Mouse (Mus musculus): ENCODE measurements around the gene Rbm44.

The Rbm44 gene

DNA sequence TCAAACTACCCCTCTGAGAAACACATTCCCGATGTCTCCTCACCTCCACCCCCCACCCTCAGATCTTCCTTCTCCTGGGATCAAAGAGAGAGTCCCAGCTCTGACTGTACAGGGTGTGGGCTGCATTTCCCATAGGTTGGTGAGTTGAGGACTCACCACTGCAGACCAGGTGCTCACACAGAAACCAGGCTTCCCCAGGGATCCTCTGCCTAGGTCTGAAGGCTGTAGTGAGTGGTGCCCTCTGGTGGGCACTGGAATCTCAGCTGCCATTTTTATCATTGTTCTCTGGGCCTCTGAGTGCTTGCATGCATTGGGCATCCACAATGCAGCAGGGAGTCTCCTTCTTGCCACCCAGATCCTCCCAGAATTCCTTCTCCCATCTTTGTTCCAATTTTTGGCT is 66.2 kb downstream of the Rbm44 start:
- peak; percentile 56 to 64 for DNase-seq

DNA sequence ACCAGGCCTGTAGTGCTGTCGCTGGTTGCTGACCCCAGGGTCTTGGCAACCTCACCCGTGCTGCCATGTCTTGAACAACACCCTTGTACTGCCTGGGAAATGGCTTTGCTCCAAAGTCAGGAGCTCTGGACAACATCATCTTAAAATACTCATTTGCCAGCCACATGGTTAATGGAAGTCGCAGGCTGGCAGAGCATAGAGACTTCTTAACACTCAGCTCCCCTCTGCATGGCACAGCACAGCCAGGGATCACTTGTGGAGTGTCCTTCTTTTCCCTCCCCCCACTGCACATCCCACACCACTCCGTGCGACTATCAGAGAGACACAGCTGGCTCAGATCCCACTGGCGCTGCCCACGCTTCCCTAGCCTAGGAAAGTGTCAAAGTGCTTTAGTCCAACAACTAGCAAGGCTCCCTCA is 66.7 kb downstream of the Rbm44 start:
- peak in 1 of 2 experiments; percentile 11 for DNase-seq

- DNase-seq: no peak
Measured at GRCm38 (mm10) chr1:91215264-91215663, 70.4 kb downstream of the Rbm44 start.

DNA sequence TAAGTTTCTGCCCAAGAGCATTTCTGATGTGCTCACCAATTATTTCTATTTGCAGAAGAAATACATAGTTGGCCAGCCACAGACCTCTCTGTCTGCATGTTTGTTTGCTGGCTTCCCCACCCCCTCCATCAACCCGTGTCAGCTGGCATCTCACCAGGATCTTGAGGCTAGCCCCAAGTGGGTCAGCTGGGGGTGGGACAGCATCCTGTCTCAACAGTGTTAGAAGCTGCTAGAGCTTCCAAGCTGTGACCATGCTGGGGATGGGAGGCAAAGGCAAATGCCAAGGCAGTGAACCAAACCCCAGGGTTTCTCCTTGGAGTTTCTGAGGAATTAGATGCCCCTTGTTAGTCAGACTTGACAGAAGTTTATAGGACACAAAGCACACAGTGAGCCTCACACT is 71.1 kb downstream of the Rbm44 start:
- DNase-seq: peak in 1 of 2 experiments; percentile 14

DNA sequence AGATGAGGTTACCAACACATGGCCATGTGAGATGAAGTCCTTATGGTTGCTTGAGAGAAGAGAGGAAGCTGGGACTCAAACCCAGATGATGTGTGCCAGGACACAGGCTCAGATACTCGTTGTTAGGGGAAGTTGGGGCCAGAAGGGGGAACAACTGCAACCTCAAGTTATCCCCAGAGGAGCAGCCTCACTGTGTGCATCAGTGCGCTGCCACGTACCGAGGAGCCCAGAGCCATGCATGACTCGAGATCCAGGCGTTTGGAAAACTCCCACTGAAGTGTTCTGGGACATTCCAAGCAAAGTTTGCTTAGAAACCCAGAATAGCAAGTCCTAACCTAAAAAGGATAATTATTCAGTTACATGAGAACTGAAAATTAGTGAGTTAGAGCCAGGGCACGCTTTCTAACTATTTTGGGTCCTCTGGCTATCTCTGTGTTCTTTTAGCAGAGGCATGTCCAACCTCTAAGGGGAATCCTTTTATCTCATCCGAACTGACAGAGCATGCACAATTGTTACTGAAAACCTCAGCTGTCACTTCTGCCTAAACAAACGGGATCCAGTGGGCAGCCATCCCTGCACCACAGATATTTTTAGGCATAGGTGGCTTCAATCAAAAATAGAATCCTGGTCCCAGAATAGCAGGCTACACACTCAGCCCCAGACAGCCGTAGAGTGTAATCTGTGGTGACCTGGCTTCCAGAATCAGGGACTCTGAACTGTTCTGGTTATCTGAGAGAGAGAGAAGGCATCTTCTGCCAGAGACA is 71.8 kb downstream of the Rbm44 start:
- DNase-seq: no peak

DNA sequence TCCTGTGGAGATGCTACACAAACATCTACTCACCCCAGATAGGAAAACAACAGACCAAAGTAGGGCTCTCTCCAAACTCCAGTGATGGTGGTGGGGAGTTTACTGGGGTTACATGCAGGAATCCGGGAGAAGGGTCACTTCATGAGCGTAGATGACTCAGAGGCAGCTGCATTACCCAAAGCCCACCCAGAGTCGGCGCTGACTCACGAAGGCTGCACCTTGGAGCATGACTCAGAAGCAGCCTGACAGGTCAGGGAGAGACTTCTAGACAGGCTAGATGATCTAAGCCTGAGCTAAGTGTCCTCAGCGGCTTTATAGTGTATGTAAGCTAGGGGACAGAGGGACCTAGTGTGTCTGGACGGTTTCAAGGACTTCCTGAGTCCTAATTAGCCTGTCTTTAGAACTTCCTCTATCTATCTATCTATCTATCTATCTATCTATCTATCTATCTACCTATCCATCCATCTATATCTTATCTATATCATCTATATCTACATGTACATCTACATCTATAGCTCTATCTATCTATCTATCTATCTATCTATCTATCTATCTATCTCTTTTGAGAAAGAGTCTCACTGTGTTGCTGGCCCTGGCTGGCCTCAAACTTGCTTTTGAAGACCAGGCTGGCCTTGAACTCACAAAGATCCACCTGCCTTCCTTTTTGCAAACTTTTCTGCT is 74.9 kb downstream of the Rbm44 start:
- DNase-seq: no peak

DNA sequence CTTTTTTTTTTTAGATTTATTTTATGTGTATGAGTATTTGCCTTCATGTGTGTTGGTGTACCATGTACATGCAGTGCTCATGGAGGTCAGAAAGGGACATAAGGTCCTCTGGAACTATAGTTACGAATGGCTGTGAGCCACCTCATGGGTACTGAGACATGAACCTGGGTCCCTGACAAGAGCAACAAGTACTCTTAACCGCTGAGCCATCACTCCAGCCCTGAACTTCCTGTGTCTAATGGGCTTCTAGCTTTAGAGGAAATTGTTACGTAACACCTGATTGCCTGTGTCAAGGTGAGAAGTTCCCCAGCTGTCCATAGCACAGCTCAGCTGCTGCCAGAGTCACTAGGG is 75.4 kb downstream of the Rbm44 start:
- DNase-seq: no peak

Measured in kidney, postnatal 25 days (tissue).